Mouse (Mus musculus) ES-Bruce4 (cell line): ENCODE data around the gene Ankrd31. TPM values are rescaled to one million over a fixed set of nuclear protein-coding genes. Genes with fewer than 3 reads are reported as not detected.
"Not testable (repeated sequence)": the region's sequence is repeated elsewhere in the genome, so short reads cannot be mapped to it uniquely, and the experiment has no call there.

Experiments
- H3K27ac ChIP-seq: 2 replicates; pipeline ENCODE4 v1.5.1; 2012; ENCODE audit warnings: low read length, inconsistent platforms; ENCODE audit not compliant: insufficient read depth
- H3K27me3 ChIP-seq: 2 replicates; pipeline ENCODE4 v1.6.1; 2012; ENCODE audit warnings: mild to moderate bottlenecking, low read length, inconsistent platforms; ENCODE audit not compliant: control insufficient read depth, poor library complexity, insufficient read depth, severe bottlenecking
- H3K36me3 ChIP-seq: 2 replicates; pipeline ENCODE4 v1.6.1; 2012; ENCODE audit warnings: inconsistent platforms, mild to moderate bottlenecking, low read length, moderate library complexity; ENCODE audit not compliant: control insufficient read depth, poor library complexity, insufficient read depth, severe bottlenecking
- H3K4me1 ChIP-seq: one replicate; pipeline ENCODE4 v1.8.1; 2011; ENCODE audit warnings: low read length; ENCODE audit not compliant: control insufficient read depth, insufficient read depth
- H3K4me3 ChIP-seq: 2 replicates; pipeline ENCODE4 v1.5.1; 2011; ENCODE audit warnings: low read depth, mild to moderate bottlenecking, low read length
- H3K9ac ChIP-seq: 2 replicates; pipeline ENCODE4 v1.6.1; 2012; ENCODE audit warnings: low read depth, mild to moderate bottlenecking, inconsistent platforms; ENCODE audit not compliant: poor library complexity, severe bottlenecking
- H3K9me3 ChIP-seq: replicated peaks from 2 replicates; pipeline ENCODE4 v1.6.1; 2012; ENCODE audit warnings: mild to moderate bottlenecking, low read length, inconsistent platforms; ENCODE audit not compliant: control insufficient read depth, poor library complexity, insufficient read depth, severe bottlenecking
- CTCF ChIP-seq: IDR thresholded peaks from one replicate; pipeline ENCODE4 v1.8.1; 2011; ENCODE audit warnings: low read depth, low read length
- EP300 ChIP-seq: IDR thresholded peaks from 2 replicates; pipeline ENCODE4 v1.6.1; 2011; ENCODE audit warnings: low read depth, low read length; ENCODE audit not compliant: insufficient read depth
- POLR2A ChIP-seq: IDR thresholded peaks from one replicate; pipeline ENCODE4 v1.8.1; 2011; ENCODE audit warnings: low read length; ENCODE audit not compliant: insufficient read depth
- polyA plus RNA-seq: library from polyadenylated mRNA; stranded (reverse); fragments of >200 nt; gene quantifications from 2 replicates; pipeline ENCODE4 v1.2.4, GENCODE M21; 2011; ENCODE audit warnings: low read depth; ENCODE audit not compliant: missing spikeins, insufficient read depth, insufficient read length

Ankrd31 gene
- polyA plus RNA-seq, 1 experiment: 0.67 TPM

DNA sequence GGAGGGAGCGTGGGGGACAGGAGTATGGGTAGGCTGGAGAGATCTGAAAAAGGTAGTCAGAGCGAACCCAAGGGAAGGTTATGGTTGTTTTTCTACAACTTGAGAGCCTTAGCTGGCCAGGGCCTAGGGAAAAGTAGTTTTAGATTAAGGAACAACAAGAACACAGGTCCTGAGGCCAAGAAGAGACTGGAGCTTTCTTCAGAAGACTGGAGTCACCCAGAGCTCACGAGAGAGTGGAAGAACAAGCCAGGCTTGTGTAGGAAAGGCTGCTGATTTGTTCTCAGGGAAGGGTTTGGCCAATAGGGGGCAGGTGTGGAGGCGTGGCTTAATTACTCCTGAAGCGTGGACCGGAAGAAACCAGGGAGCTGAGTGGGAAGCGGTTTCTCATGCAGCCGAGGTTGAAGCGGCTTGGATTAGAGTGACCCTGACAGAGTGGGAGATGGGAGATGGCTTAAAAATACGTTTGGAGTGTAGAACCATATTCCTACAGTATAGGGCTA, 189.0 kb downstream of the Ankrd31 start:
- no peaks in the 10 kb centered on the region for H3K9me3 ChIP-seq
- H3K36me3 ChIP-seq: no peaks in the 10 kb centered on the region
- H3K27ac ChIP-seq: no peak overlapping the region
- no peak overlapping the region for H3K9ac ChIP-seq
- H3K4me3 ChIP-seq: no peak overlapping the region
- H3K4me1 ChIP-seq: peaks cover 4% of the 10 kb centered on the region
- H3K27me3 ChIP-seq: no peaks in the 10 kb centered on the region
- TF ChIP-seq CTCF (no peak), POLR2A (no peak), EP300 (no peak)

DNA sequence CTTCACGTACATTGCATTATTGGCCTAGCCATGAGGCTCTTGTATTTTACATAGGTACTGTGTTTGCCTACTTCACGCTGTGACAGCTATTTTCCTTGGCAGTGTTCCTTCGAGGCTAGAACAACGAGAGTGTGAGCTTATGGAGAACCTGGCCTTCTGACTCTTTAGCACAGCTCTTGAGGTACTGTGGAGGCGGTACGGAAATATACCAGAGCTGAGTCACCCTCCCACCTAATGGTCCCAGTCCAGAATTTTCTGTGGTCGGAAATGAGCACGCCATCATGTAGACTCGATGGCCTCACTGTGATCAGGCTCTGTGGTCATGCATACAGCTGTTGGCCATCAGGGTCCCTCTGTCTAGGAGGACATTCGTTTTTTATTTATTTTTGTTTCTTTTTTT, 191.6 kb downstream of the Ankrd31 start:
- Histone ChIP-seq H3K36me3 (no peaks in the 10 kb centered on the region), H3K4me1 (peaks cover 4% of the 10 kb centered on the region), H3K27me3 (no peaks in the 10 kb centered on the region), H3K27ac (no peak overlapping the region), H3K4me3 (no peak overlapping the region), H3K9ac (no peak overlapping the region), H3K9me3 (no peaks in the 10 kb centered on the region)
- TF ChIP-seq POLR2A (no peak), CTCF (no peak), EP300 (no peak)

DNA sequence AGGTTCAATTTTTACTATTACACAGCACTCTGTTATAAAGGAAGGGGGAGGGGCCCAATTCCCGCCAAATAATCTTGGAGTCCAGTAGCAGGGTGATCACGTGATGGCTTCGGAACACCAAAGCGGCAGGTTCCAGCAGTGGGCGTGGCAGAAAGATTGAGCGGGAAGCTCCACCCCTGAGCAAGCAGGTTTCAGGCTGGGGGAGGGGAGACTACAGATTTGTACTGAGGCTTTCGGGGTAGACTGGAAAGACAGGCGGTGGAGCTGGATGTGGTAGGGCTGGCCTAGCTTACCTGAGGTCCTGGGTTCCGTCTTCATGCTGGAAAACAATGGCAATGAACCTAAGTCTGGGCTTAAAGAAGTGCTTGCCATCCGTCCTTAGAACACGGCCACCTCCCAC, 193.4 kb downstream of the Ankrd31 start:
- H3K4me3 ChIP-seq, H3K27ac ChIP-seq, H3K4me1 ChIP-seq, H3K36me3 ChIP-seq, H3K9me3 ChIP-seq, H3K9ac ChIP-seq, H3K27me3 ChIP-seq: not testable (repeated sequence)

DNA sequence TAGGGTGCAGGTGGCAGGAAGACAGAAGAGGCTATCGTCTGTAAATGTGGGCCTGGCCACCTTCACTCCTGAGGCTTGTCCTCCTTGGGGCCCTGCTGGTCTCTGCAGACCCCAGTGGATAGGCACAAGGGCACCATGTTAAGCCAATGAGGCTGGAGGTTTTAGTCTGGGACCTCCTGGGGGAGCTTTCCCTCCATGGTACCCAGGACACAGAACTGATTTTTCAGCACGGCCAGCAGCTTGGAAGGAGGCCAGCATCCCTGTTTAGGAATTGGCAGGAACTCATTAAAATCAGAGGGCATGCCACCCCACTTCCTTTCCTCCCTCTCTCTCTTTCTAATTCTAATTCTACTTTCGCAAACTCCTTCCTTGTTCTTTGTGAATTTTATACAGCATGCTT, 195.5 kb downstream of the Ankrd31 start:
- no peaks in the 10 kb centered on the region for H3K27me3 ChIP-seq
- no peaks in the 10 kb centered on the region for H3K9me3 ChIP-seq
- no peaks in the 10 kb centered on the region for H3K36me3 ChIP-seq
- no peak overlapping the region for H3K9ac ChIP-seq
- no peak overlapping the region for H3K27ac ChIP-seq
- no peak overlapping the region for H3K4me3 ChIP-seq
- peaks cover 4% of the 10 kb centered on the region for H3K4me1 ChIP-seq
- TF ChIP-seq CTCF (no peak), POLR2A (no peak), EP300 (no peak)

DNA sequence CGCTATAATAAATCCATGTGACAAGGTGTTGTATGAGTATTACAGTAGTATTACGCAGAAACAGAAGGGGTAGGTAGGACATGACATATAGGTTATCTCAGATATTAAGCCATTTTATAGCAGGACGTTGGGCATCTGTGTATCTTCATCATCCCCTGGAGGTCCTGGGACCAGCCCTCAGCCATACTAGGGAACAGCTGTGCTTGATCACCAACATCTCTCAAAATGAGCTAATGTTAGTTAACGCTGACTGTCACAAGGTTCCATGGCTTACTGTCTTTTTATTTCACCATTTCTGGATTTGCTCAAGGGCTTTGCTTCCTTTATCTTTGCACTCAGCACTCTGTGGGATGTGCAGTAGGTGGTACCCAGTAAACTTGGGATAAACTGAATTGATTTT, 197.7 kb downstream of the Ankrd31 start:
- Histone ChIP-seq H3K4me3 (no peak overlapping the region), H3K36me3 (no peaks in the 10 kb centered on the region), H3K27me3 (no peaks in the 10 kb centered on the region), H3K4me1 (peaks cover 4% of the 10 kb centered on the region), H3K9ac (no peak overlapping the region), H3K9me3 (no peaks in the 10 kb centered on the region), H3K27ac (no peak overlapping the region)
- TF ChIP-seq CTCF: no peak

DNA sequence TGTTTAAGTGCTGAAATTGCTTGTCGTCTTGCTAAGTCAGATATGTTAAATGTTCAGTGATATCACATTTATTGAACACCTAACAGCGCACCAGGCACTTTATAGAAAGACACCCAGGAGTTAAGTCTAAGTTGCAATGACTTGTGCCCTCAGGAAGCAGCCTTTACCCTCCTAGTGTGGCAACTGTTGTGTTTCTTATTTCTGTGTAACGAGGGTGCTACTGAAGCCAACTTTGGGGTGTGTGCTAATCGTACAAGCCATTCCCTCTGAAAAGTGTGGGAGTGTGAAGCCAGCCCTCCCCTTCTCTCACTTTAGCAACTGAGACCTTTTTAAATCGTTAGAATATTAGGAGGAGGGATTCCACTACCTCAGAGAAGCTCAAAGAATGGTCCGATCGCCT, 199.7 kb downstream of the Ankrd31 start:
- Histone ChIP-seq H3K4me1 (no peaks in the 10 kb centered on the region), H3K9me3 (no peaks in the 10 kb centered on the region), H3K27ac (no peak overlapping the region), H3K27me3 (no peaks in the 10 kb centered on the region), H3K9ac (no peak overlapping the region), H3K4me3 (no peak overlapping the region), H3K36me3 (no peaks in the 10 kb centered on the region)
- TF ChIP-seq CTCF: no peak
- no peak for TF ChIP-seq EP300
- TF ChIP-seq POLR2A: no peak
